Mouse (Mus musculus) granulocyte monocyte progenitor cell, adult 5-6 weeks (primary cell): ENCODE measurements around the gene Wwox. TPM values are rescaled to one million over a fixed set of nuclear protein-coding genes. Genes with fewer than 3 reads are reported as not detected.
A peak's percentile ranks its signal among the peaks of the same experiment; 100 is the strongest.

Source experiments
- ATAC-seq: replicated peaks from 2 replicates; pipeline ENCODE4 v1.8.0; 2016; ENCODE audit warnings: mild to moderate bottlenecking, moderate TSS enrichment, inconsistent platforms; ENCODE audit not compliant: poor library complexity, severe bottlenecking
- total RNA-seq, 2 experiments: library from RNA; stranded (forward) in 1 of 2; stranded (reverse) in 1 of 2; fragments of 200-712, 200-1000 nt in 1 of 2; fragments of >200 nt in 1 of 2; fragmentation: Nextera tagmentation in 1 of 2; gene quantifications; 2 replicates each; pipeline ENCODE4 v1.2.3; 2014 to 2017

Gene Wwox
- total RNA-seq, 2 experiments from 2014 or later, result 13.6 to 25.5 TPM

- no peak; the same call in 1 of the 2 replicates for ATAC-seq
Observed at GRCm38 (mm10) chr8:114463305-114463704, 23.9 kb downstream of the Wwox start.

GRCm38 (mm10) chr8:114468526-114469207 lies 29.2 kb downstream of the Wwox start:
- no peak for ATAC-seq

GRCm38 (mm10) chr8:114469208-114469590 lies 29.7 kb downstream of the Wwox start:
- no peak for ATAC-seq

- peak; percentile 68 for ATAC-seq
Observed at GRCm38 (mm10) chr8:114473546-114473945, 34.1 kb downstream of the Wwox start.

- ATAC-seq, result no peak
Observed at GRCm38 (mm10) chr8:114476919-114477318, 37.5 kb downstream of the Wwox start.

GRCm38 (mm10) chr8:114477790-114478189 lies 38.3 kb downstream of the Wwox start:
- no peak for ATAC-seq

GRCm38 (mm10) chr8:114479749-114480148 lies 40.3 kb downstream of the Wwox start:
- ATAC-seq, result no peak

GRCm38 (mm10) chr8:114491662-114492160 lies 52.3 kb downstream of the Wwox start:
- no peak for ATAC-seq

- ATAC-seq, result no peak
Observed at GRCm38 (mm10) chr8:114499448-114500144, 60.1 kb downstream of the Wwox start.

- no peak for ATAC-seq
Observed at GRCm38 (mm10) chr8:114501906-114502305, 62.5 kb downstream of the Wwox start.

GRCm38 (mm10) chr8:114503196-114503595 lies 63.7 kb downstream of the Wwox start:
- ATAC-seq, result no peak

GRCm38 (mm10) chr8:114504889-114505288 lies 65.4 kb downstream of the Wwox start:
- ATAC-seq, result no peak

- ATAC-seq, result no peak
Observed at GRCm38 (mm10) chr8:114505351-114506347, 66.2 kb downstream of the Wwox start.

GRCm38 (mm10) chr8:114507404-114507803 lies 67.9 kb downstream of the Wwox start:
- ATAC-seq, result no peak

GRCm38 (mm10) chr8:114510226-114510625 lies 70.8 kb downstream of the Wwox start:
- ATAC-seq, result no peak

- ATAC-seq, result no peak
Observed at GRCm38 (mm10) chr8:114512075-114512935, 72.8 kb downstream of the Wwox start.

- ATAC-seq, result no peak
Observed at GRCm38 (mm10) chr8:114514692-114515091, 75.2 kb downstream of the Wwox start.

GRCm38 (mm10) chr8:114523061-114523460 lies 83.6 kb downstream of the Wwox start:
- ATAC-seq, result no peak

- ATAC-seq, result peak; percentile 70
Observed at GRCm38 (mm10) chr8:114526626-114527267, 87.3 kb downstream of the Wwox start.
